Comparison of ENCODE assay signal across 8 mouse cellular contexts in genomic region chr3:89715207-89715966, GRCm38 (mm10). TPM values are rescaled to one million over a fixed set of nuclear protein-coding genes. Genes with fewer than 3 reads are reported as not detected.
DNase-seq lines count a peak whose midpoint lies in the region; TF ChIP-seq lines count a peak whose summit lies in the region.

No protein-coding gene starts in this region.

- H3K27me3 ChIP-seq in E14TG2a.4 (ENCODE audit: insufficient read depth, low read length) = peaks cover 12% of the 10 kb centered on the region

- peak; percentile 45; the same call in 1 of the 2 replicates for TF ChIP-seq POLR2A in olfactory bulb, adult 2 months (IDR thresholded peaks at IDR 0.05; ENCODE audit: insufficient read depth, low read depth, low read length)

- TF ChIP-seq CTCF in E14TG2a.4 (conservative IDR thresholded peaks at IDR 0.05; ENCODE audit: low read length) = no peak
- no peak for TF ChIP-seq CTCF in olfactory bulb, adult 2 months (IDR thresholded peaks at IDR 0.05; ENCODE audit: insufficient read depth, low read depth, low read length)

- peak overlapping the region; percentile 92 for H3K27ac ChIP-seq in olfactory bulb, adult 2 months (ENCODE audit: insufficient read depth, low read depth, low read length)

- H3K4me3 ChIP-seq in E14TG2a.4 (replicated peaks; ENCODE audit: low read length) = peak overlapping the region; percentile 95
- peak overlapping the region; percentile 86 for H3K4me3 ChIP-seq in olfactory bulb, adult 2 months (ENCODE audit: insufficient read depth, low read depth, low read length)

- DNase-seq in T-cell, adult 2 months (ENCODE audit: low spot score) = peak; percentile 39
- peak; percentile 26 to 63 for DNase-seq in cerebellum, postnatal 4 days (ENCODE audit: low spot score in 2 of 2)
- DNase-seq in heart, adult 18-20 months = peak; percentile 27 to 51
- DNase-seq in kidney, adult 18-20 months = peak; percentile 42
- peak; percentile 28 to 33 for DNase-seq in lung, adult 18-20 months
- no peak for DNase-seq in layer of hippocampus, adult 18-20 months (ENCODE audit: low spot score in 2 of 2)

- H3K36me3 ChIP-seq in E14TG2a.4 (ENCODE audit: insufficient read depth, low read length) = peaks cover 4% of the 10 kb centered on the region; the same call in 1 of the 2 replicates

- WGBS in olfactory bulb, adult 2 months = 2% methylated on average over 55 of the region's 59 CpGs

- peaks cover 3% of the 10 kb centered on the region; the same call in 1 of the 2 replicates for H3K9me3 ChIP-seq in E14TG2a.4 (ENCODE audit: low read length)

- H3K4me1 ChIP-seq in E14TG2a.4 (replicated peaks; ENCODE audit: low read depth, low read length) = peaks cover 25% of the 10 kb centered on the region
- H3K4me1 ChIP-seq in olfactory bulb, adult 2 months (ENCODE audit: control insufficient read depth, insufficient read depth, low read length) = peaks cover 12% of the 10 kb centered on the region

RNA-seq across cellular contexts. Expression of gene Adar, which starts 0.6 kb away (rescaled TPM):
- 10 to 100 TPM; 10.2 to 11.0 TPM for total RNA-seq in heart, adult 18-20 months (2021)
- polyA plus RNA-seq in olfactory bulb, adult 2 months (2012; ENCODE audit: insufficient read depth, insufficient read length, low replicate concordance, missing spikeins) = 226 and 246 TPM in 2 replicates
- 100 to 1,000 TPM; 117 to 124 TPM for total RNA-seq in layer of hippocampus, adult 18-20 months (2021)

RNA-seq across cellular contexts. Expression of gene Chrnb2, which starts 49.0 kb away (rescaled TPM):
- total RNA-seq in heart, adult 18-20 months (2021) = under 1 TPM in 1 of 2 experiments, not detected in 1; 0.18 TPM
- not detected in 2 replicates for polyA plus RNA-seq in olfactory bulb, adult 2 months (2012; ENCODE audit: insufficient read depth, insufficient read length, low replicate concordance, missing spikeins)
- 10 to 100 TPM; 31.3 to 31.5 TPM for total RNA-seq in layer of hippocampus, adult 18-20 months (2021)

RNA-seq across cellular contexts. Expression of gene Ube2q1, which starts 58.0 kb away (rescaled TPM):
- total RNA-seq in heart, adult 18-20 months (2021) = 10 to 100 TPM; 25.9 to 26.1 TPM
- 231 TPM in 1 of 2 replicates, not detected in the other for polyA plus RNA-seq in olfactory bulb, adult 2 months (2012; ENCODE audit: insufficient read depth, insufficient read length, low replicate concordance, missing spikeins)
- total RNA-seq in layer of hippocampus, adult 18-20 months (2021) = 10 to 100 TPM; 94.7 to 96.2 TPM

Comparison
In these comparisons a context has a peak if more than half of its experiments do, and no peak if none do; other contexts are left out.
1. DNase-seq: peak in T-cell, adult 2 months (single experiment), cerebellum, postnatal 4 days (2 of 2), heart, adult 18-20 months (2 of 2), kidney, adult 18-20 months (single experiment) and lung, adult 18-20 months (2 of 2); none in layer of hippocampus, adult 18-20 months (0 of 2).
2. RNA of gene Adar, which starts 0.6 kb away (total RNA-seq): 117 to 124 TPM in layer of hippocampus, adult 18-20 months; 10.2 to 11.0 TPM in heart, adult 18-20 months; every median in the first group is over 4 times any median in the second.
3. RNA of gene Chrnb2, which starts 49.0 kb away (total RNA-seq): 31.3 to 31.5 TPM in layer of hippocampus, adult 18-20 months; 0.18 TPM in heart, adult 18-20 months; every median in the first group is over 10 times any median in the second.